Mouse (Mus musculus): Measurements from ENCODE around the gene Adamts7.

The Adamts7 gene

DNA sequence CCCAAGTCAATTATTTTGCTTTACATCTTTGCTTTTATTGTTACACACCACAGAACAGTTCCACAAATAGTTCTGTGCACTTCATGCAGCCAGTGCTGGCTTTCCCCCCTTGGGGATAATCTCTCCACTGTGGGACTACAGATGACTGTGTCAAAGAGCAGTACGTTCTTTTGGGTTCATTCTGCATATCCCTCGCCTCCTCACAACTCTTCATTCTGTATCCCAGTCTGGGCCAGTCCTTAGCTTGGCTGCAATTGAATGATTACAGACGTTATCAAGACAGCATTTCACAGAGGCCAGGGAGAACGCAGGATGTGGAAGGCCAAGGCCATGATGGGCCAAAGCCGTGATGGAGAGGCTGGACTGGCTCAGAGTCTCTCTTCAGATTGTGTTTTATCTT is 16.0 kb upstream of the Adamts7 start:
- DNase-seq (ENCODE audit: low spot score), result no peak

- DNase-seq (ENCODE audit: low spot score), result no peak
Measured at GRCm38 (mm10) chr9:90162243-90162925, 485 bp upstream of the Adamts7 start.

GRCm38 (mm10) chr9:90163749-90164095 is 853 bp downstream of the Adamts7 start:
- no peak for DNase-seq (ENCODE audit: low spot score)

GRCm38 (mm10) chr9:90164670-90165453 is 2.0 kb downstream of the Adamts7 start:
- no peak for DNase-seq (ENCODE audit: low spot score)

DNA sequence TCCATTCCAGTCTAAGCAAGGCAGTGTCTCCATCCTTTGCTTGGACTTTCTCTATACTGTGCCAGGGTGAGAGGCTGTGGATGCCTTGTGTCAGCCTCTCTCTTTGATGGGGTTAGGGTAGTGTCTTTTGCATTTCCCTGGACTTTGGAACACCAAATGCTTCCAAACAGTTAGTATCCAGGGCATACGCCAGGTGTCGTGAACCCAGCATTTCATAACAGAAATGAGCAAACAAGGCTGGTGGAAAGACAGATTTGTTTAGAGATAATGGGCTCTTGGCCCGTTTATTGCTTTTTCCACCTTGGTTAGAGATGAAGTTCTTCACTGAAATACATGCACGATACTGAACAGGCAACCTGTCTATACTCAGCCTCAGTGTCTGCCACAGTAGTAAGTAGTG is 2.7 kb downstream of the Adamts7 start:
- no peak for DNase-seq (ENCODE audit: low spot score)

DNA sequence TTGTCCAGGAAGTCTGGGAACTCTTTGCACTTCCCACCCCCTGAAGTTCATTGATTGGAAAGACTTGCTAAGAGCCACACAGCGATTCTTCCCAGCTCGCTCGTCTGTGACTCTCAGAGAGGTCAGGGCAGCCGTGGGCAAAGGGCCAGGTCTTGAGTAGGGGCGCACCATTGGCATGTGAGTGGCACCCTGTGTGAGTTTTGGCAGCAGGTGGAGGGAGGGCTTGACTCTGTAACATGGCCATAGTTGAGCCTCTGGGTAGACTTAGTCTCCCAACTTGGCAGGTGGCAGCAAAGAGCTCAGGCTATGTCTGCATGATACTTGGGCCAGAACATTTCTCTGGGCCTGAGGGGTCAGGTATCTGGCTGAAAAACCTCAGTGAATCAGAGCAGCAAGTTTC is 3.7 kb downstream of the Adamts7 start:
- no peak for DNase-seq (ENCODE audit: low spot score)

GRCm38 (mm10) chr9:90169965-90170364 is 7.1 kb downstream of the Adamts7 start:
- no peak for DNase-seq (ENCODE audit: low spot score)

DNA sequence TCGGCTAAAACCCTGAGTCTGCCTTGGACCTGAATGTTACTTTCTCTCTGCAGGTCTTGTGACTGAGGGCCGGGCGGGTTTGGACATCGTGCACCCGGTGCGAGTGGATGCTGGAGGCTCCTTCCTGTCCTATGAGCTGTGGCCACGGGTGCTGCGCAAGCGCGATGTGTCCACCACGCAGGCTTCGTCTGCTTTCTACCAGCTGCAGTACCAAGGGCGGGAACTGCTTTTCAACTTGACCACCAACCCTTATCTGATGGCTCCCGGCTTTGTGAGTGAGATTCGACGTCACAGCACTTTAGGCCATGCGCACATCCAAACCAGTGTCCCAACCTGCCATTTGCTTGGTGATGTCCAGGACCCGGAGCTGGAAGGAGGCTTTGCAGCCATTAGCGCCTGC is 8.6 kb downstream of the Adamts7 start:
- DNase-seq (ENCODE audit: low spot score), result no peak

GRCm38 (mm10) chr9:90172528-90173321 is 9.9 kb downstream of the Adamts7 start:
- DNase-seq (ENCODE audit: low spot score), result no peak

- no peak for DNase-seq (ENCODE audit: low spot score)
Measured at GRCm38 (mm10) chr9:90173330-90173729, 10.5 kb downstream of the Adamts7 start.

DNA sequence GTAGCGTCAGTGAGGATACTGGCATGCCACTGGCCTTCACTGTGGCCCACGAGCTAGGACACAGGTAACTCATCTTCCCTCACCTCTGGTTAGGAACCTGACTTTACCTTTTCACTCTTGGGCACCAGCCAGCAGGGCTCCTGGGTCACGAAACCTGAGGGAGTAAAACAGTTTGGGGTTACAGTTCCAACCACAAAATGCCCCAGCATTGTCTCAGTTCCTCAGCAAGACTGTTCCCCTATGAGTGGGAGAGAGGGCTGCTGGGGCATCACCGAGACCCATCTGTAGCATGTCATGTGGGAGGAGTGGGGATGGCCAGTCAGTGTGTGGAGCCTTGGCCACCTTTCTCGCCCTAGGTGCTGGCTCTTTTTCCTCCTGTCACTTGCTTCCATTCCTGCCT is 16.5 kb downstream of the Adamts7 start:
- no peak for DNase-seq (ENCODE audit: low spot score)

DNA sequence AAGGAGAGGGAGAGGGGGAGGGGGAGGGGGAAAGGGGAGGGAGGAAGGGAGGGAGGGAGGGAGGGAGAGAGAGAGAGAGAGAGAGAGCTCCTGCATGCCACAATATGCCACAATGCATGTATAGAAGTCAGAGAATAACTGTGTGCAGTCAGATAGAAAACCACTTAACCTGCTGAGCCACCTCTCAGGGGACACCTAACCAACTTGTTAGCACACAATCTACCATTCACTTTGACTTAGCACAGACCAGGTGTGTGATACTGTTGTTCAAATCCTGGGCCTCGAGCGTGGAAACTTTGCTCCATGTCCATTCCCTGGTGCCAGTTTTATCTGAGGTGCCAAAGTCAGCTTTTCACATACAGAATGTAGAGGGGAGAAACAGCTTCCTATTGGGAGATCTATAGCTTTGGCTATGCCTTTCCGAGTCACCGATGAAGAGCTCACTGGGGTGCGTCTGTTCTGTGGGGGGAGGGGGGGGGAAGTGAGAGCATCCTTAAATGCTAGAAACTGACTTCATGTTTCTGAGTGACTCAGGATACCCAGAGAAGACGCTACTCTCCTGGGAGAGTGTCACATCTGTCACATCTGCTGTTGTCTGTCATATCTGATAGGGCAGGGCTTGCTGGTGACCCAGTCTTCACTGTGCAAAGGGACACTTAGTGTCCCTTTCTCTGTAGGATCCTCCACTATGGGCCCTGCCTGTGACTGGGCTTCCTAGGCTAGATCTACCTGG is 19.0 kb downstream of the Adamts7 start:
- DNase-seq (ENCODE audit: low spot score), result no peak

DNA sequence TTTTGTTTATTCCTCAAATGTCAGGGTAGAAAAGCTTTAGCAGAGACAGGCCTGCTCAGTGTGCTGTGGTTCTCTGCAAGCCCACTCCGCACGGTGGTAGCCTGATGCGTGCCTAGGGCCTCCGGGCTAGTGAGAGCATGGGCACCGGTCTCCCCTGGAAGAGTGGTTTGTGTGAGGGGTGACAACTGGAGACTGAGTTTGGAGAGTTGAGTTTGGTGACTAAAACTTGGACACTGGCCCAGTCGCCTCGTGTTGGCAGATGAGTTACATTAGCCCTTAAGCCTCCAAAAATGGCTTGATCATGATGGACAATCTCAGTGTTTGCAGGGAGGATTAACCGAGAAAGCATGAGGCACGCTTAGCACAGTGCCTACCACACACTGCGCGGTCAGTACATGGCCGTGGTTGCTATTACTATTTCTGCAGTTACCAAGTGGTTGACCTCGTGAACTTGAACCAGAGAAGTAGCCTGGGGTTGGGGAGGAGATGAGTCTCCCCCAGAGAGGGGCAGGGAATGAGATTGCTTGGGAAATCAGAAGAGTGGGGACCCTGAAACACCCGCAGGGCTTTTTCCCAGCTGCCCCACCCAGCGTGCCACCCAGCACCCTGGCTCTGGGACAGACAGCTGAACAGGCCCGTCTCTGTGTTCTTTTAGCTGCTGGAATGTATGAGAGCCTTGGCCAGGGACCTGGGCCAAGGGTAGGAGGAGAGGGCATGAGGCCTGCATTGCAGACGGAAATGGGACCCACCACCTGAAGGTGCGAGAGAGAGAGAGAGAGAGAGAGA is 20.0 kb downstream of the Adamts7 start:
- DNase-seq (ENCODE audit: low spot score), result no peak

GRCm38 (mm10) chr9:90183550-90183949 is 20.7 kb downstream of the Adamts7 start:
- DNase-seq (ENCODE audit: low spot score), result no peak

DNA sequence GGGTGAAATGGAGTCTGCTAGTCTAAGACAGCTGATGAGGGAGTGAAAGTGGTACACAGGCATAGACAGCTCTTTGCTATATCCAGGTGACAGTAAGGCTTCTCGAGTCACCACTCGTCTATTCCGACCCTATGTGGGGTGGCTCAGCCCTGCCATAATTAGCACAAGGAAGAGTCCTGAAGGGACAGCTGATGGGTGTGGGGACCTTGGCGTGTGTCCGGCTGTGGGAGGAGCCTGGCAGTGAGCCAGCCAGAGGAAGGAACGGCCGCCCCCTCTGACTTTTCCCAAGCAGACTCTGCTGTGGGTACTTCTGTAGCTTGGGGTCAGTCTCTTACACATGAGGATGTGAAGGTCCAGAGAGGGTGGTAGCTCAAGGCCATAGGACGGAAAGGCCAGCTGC is 21.2 kb downstream of the Adamts7 start:
- DNase-seq (ENCODE audit: low spot score), result no peak

- DNase-seq (ENCODE audit: low spot score), result no peak
Measured at GRCm38 (mm10) chr9:90185356-90185910, 22.6 kb downstream of the Adamts7 start.

DNA sequence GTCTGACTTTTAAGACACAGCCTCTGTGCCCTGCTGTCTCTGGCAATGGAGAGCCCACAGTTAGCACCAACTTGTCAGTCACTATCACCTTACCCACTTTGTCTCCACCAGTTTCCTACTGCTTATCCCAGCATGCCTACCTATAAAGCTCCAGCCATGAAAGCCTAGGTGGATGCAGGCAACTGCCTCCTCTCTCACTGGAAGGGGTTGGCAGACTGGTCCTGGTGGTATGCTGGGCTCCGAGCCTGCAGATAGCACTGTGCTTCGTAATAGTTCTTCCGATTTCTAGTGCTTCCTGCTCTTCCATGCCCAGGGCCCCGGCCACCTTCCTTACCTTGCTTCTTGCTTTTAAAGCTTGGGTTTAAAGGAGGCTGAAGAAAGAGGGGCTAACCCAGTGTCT is 26.0 kb downstream of the Adamts7 start:
- DNase-seq (ENCODE audit: low spot score), result no peak

- no peak for DNase-seq (ENCODE audit: low spot score)
Measured at GRCm38 (mm10) chr9:90189391-90189790, 26.5 kb downstream of the Adamts7 start.

GRCm38 (mm10) chr9:90195000-90195399 is 32.1 kb downstream of the Adamts7 start:
- DNase-seq (ENCODE audit: low spot score), result no peak

DNA sequence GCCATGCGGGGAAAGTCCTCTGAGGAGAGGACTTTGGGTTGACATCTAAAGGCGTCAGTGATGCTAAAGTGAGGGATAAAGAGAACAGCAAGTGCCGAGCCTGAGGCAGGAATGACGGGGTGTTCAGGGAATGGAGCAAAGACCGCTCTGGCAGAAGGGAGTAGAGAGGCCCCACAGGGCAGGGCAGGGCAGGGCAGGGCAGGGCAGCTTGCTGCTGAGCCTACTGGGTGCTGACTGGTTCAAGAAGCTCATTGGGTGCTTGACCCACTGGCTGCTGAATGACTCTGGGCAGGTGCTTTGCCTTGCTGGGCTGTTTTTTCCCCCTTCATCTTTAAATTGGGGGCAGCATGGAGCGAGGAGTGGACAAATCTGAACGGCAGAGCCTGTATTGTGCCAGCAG is 33.4 kb downstream of the Adamts7 start:
- no peak for DNase-seq (ENCODE audit: low spot score)

- no peak for DNase-seq (ENCODE audit: low spot score)
Measured at GRCm38 (mm10) chr9:90197116-90197665, 34.3 kb downstream of the Adamts7 start.
